Mouse (Mus musculus) embryonic facial prominence, embryonic 10.5 days (tissue): ENCODE results near the gene Dgcr8. TPM values are rescaled to one million over a fixed set of nuclear protein-coding genes. Genes with fewer than 3 reads are reported as not detected.
"Not testable (repeated sequence)": the region's sequence is repeated elsewhere in the genome, so short reads cannot be mapped to it uniquely, and the experiment has no call there.

Experiments
- DNase-seq: peaks from one replicate; pipeline ENCODE4 v3.0.0-alpha.2; 2017; ENCODE audit warnings: low spot score
- H3K27ac ChIP-seq: fragments of 300-500 bp; sonication (generic); replicated peaks from 2 replicates; pipeline ENCODE4 v1.5.1; 2016; ENCODE audit warnings: mild to moderate bottlenecking
- H3K27me3 ChIP-seq: fragments of 300-500 bp; sonication (generic); replicated peaks from 2 replicates; pipeline ENCODE4 v1.6.1; 2016; ENCODE audit warnings: low read depth, mild to moderate bottlenecking; ENCODE audit not compliant: poor library complexity, severe bottlenecking
- H3K36me3 ChIP-seq: fragments of 300-500 bp; sonication (generic); replicated peaks from 2 replicates; pipeline ENCODE4 v1.6.1; 2016; ENCODE audit warnings: mild to moderate bottlenecking, moderate library complexity
- H3K4me1 ChIP-seq: fragments of 300-500 bp; sonication (generic); 2 replicates; pipeline ENCODE4 v1.6.1; 2016
- H3K4me3 ChIP-seq: fragments of 300-500 bp; sonication (generic); 2 replicates; pipeline ENCODE4 v1.5.1; 2016; ENCODE audit warnings: mild to moderate bottlenecking, moderate library complexity
- H3K9me3 ChIP-seq: fragments of 300-500 bp; sonication (generic); 2 replicates; pipeline ENCODE4 v1.6.1; 2016; ENCODE audit warnings: mild to moderate bottlenecking
- WGBS: fragments of 180-500 bp; shearing (Covaris S2); methylation state at CpG from one replicate; pipeline ENCODE4 v1.1.7; 2016; 5-methylcytosine and 5-hydroxymethylcytosine counted together
- polyA plus RNA-seq: library from polyadenylated mRNA; unstranded; fragments of >200 nt; fragmentation: Nextera tagmentation; extraction: Ambion mirVana; gene quantifications from 2 replicates; pipeline ENCODE4 v1.2.1, GENCODE M21; 2016

Gene Dgcr8
- 47.3 and 50.9 TPM in 2 replicates for polyA plus RNA-seq

- peak within 1 kb of the TSS; percentile 98 for H3K27ac ChIP-seq
These were observed at the start of gene Dgcr8 for GRCm38 (mm10) chr16:18289067-18289588. Gene Dgcr8, minus strand, starts transcription at chr16:18289246.

GRCm38 (mm10) chr16:18337261-18337660, 48.2 kb upstream of the Dgcr8 start:
- no peak for DNase-seq
- Histone ChIP-seq H3K9me3 (no peaks in the 10 kb centered on the region), H3K27me3 (no peaks in the 10 kb centered on the region), H3K4me3 (no peak overlapping the region), H3K27ac (no peak overlapping the region), H3K36me3 (0 out of 2 replicates have a peak, but pooled peaks cover 6% of the 10 kb centered on the region), H3K4me1 (no peaks in the 10 kb centered on the region)
- WGBS: 89% methylated on average over 4 of the region's 4 CpGs

More at GRCm38 (mm10) chr16:18289067-18289588, at the start of gene Dgcr8:
- H3K27me3 ChIP-seq: no peaks in the 10 kb centered on the region
- DNase-seq: peak; percentile 99
- H3K9me3 ChIP-seq: no peaks in the 10 kb centered on the region
- peak within 1 kb of the TSS; percentile 95 for H3K4me3 ChIP-seq
- H3K36me3 ChIP-seq: peaks cover 39% of the 10 kb centered on the region
- WGBS: under 1% methylated on average over 71 of the region's 71 CpGs
- peaks cover 32% of the 10 kb centered on the region for H3K4me1 ChIP-seq

GRCm38 (mm10) chr16:18335981-18336380, 46.9 kb upstream of the Dgcr8 start:
- Histone ChIP-seq H3K36me3 (0 out of 2 replicates have a peak, but pooled peaks cover 6% of the 10 kb centered on the region), H3K9me3 (no peaks in the 10 kb centered on the region), H3K4me3 (no peak overlapping the region), H3K4me1 (no peaks in the 10 kb centered on the region), H3K27me3 (no peaks in the 10 kb centered on the region), H3K27ac (no peak overlapping the region)
- 94% methylated on average over 3 of the region's 3 CpGs for WGBS
- DNase-seq: no peak

GRCm38 (mm10) chr16:18333976-18334375, 44.9 kb upstream of the Dgcr8 start:
- Histone ChIP-seq H3K4me3 (no peak overlapping the region), H3K27me3 (no peaks in the 10 kb centered on the region), H3K36me3 (0 out of 2 replicates have a peak, but pooled peaks cover 6% of the 10 kb centered on the region), H3K27ac (no peak overlapping the region), H3K9me3 (no peaks in the 10 kb centered on the region), H3K4me1 (no peaks in the 10 kb centered on the region)
- WGBS: 90% methylated on average over 3 of the region's 3 CpGs
- no peak for DNase-seq

DNA sequence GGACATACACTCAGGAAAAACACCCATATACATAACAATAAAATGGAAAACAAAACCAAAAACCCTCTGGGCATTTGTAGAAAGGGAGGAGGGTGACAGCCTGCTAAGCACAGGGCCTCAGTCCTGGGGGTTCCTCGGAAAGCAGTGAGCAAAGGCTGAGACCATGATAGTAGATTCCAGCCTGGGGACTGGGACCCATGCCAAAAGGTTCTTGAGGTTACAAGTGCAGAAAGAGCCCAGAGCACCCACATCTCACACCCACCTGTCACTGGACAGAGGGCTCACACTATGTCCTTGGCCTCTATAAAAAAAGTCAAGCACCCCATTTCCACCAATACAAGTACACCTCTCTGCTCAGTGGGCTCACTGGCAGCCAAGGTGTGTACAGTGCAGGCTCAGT, 39.5 kb upstream of the Dgcr8 start:
- H3K27me3 ChIP-seq: no peaks in the 10 kb centered on the region
- H3K27ac ChIP-seq: no peak overlapping the region
- no peak for DNase-seq
- WGBS: 97% methylated on average over 1 of the region's 1 CpGs
- H3K9me3 ChIP-seq: no peaks in the 10 kb centered on the region
- H3K4me3 ChIP-seq: no peak overlapping the region
- 0 out of 2 replicates have a peak, but pooled peaks cover 5% of the 10 kb centered on the region for H3K36me3 ChIP-seq
- H3K4me1 ChIP-seq: no peaks in the 10 kb centered on the region

DNA sequence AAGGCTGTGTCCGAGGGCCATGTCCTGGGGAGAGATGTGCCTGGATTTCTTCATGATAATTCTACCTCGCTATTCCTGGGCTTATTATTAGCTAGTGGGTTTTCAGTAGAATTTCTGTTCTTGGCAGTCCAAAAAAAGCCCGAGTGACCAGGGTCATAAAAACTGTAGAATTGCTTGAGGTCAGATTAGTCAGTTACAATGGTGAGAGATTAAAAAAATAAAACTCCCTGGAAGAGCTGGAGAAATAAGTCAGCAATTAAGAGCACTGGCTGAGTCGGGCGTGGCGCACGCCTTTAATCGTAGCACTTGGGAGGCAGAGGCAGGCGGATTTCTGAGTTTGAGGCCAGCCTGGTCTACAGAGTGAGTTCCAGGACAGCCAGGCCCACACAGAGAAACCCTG, 38.9 kb upstream of the Dgcr8 start:
- no peaks in the 10 kb centered on the region for H3K27me3 ChIP-seq
- no peaks in the 10 kb centered on the region for H3K4me1 ChIP-seq
- 92% methylated on average over 9 of the region's 9 CpGs for WGBS
- no peak overlapping the region for H3K27ac ChIP-seq
- no peaks in the 10 kb centered on the region for H3K9me3 ChIP-seq
- no peak overlapping the region for H3K4me3 ChIP-seq
- 0 out of 2 replicates have a peak, but pooled peaks cover 5% of the 10 kb centered on the region for H3K36me3 ChIP-seq
- no peak for DNase-seq

GRCm38 (mm10) chr16:18325741-18326140, 36.7 kb upstream of the Dgcr8 start:
- Histone ChIP-seq H3K36me3 (peaks cover 11% of the 10 kb centered on the region; the same call in 1 of the 2 replicates), H3K27me3 (no peaks in the 10 kb centered on the region), H3K27ac (no peak overlapping the region), H3K4me3 (no peak overlapping the region), H3K4me1 (no peaks in the 10 kb centered on the region), H3K9me3 (no peaks in the 10 kb centered on the region)
- no peak for DNase-seq
- WGBS: 79% methylated on average over 4 of the region's 4 CpGs

DNA sequence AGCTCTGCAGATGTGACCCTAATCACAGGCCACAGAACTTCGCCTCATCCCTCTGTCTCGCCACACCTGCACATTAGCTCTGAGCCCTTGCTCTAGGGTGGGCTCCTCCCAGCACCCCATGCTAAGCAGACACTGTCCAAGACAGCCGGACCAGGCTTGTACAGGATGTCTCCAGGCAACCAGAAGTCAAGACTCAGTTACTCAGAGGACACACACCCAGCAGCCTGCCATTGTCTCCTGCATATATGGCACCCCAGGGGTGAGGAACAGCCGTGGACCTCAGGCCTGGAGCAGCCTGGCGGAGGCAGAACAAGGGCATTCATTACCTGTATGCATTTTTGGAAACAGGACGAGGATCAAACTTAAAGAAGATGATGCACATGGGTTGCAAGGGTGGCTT, 35.0 kb upstream of the Dgcr8 start:
- H3K36me3 ChIP-seq: peaks cover 11% of the 10 kb centered on the region; the same call in 1 of the 2 replicates
- no peak for DNase-seq
- H3K27ac ChIP-seq: no peak overlapping the region
- H3K4me1 ChIP-seq: no peaks in the 10 kb centered on the region
- no peaks in the 10 kb centered on the region for H3K27me3 ChIP-seq
- H3K9me3 ChIP-seq: no peaks in the 10 kb centered on the region
- WGBS: 83% methylated on average over 6 of the region's 6 CpGs
- H3K4me3 ChIP-seq: no peak overlapping the region

- peaks cover 11% of the 10 kb centered on the region; the same call in 1 of the 2 replicates for H3K36me3 ChIP-seq
- no peaks in the 10 kb centered on the region for H3K4me1 ChIP-seq
- H3K9me3 ChIP-seq: no peaks in the 10 kb centered on the region
- no peaks in the 10 kb centered on the region for H3K27me3 ChIP-seq
- WGBS: 87% methylated on average over 2 of the region's 2 CpGs
- no peak for DNase-seq
- no peak overlapping the region for H3K4me3 ChIP-seq
- no peak overlapping the region for H3K27ac ChIP-seq
These were observed 34.4 kb upstream of the Dgcr8 start for GRCm38 (mm10) chr16:18323460-18323859.

- 88% methylated on average over 2 of the region's 2 CpGs for WGBS
- DNase-seq: no peak
- H3K4me3 ChIP-seq: no peak overlapping the region
These were observed 32.4 kb upstream of the Dgcr8 start for GRCm38 (mm10) chr16:18321443-18321842.

DNA sequence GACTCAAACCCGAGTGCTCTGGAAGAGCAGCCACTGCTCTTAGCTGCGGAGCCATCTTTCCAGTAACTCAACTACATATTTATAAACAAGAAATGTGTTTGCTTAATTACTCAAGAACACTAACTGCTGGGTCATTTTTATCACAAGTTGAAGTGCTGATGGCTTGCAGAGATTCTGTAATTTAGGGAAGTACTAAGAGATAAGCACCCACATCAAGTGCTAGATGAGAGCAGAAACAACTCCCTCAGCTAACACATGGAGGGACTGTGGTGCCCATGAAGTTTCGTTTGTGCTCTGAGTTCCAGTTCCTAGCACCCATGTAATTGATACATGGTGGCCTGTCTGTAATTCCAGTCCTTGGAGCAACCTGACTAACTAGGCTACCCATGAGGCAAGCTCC, 29.9 kb upstream of the Dgcr8 start:
- 85% methylated on average over 3 of the region's 3 CpGs for WGBS
- DNase-seq: no peak
- H3K27ac ChIP-seq: no peak overlapping the region
- H3K27me3 ChIP-seq: no peaks in the 10 kb centered on the region
- H3K4me3 ChIP-seq: no peak overlapping the region
- H3K9me3 ChIP-seq: no peaks in the 10 kb centered on the region
- H3K4me1 ChIP-seq: no peaks in the 10 kb centered on the region
- H3K36me3 ChIP-seq: peaks cover 8% of the 10 kb centered on the region; the same call in 1 of the 2 replicates

More at GRCm38 (mm10) chr16:18321443-18321842, 32.4 kb upstream of the Dgcr8 start:
- Histone ChIP-seq H3K27me3 (no peaks in the 10 kb centered on the region), H3K27ac (no peak overlapping the region), H3K36me3 (peaks cover 11% of the 10 kb centered on the region; the same call in 1 of the 2 replicates), H3K4me1 (no peaks in the 10 kb centered on the region), H3K9me3 (no peaks in the 10 kb centered on the region)

GRCm38 (mm10) chr16:18308159-18308558, 19.1 kb upstream of the Dgcr8 start:
- H3K27ac ChIP-seq: no peak overlapping the region
- WGBS: 89% methylated on average over 1 of the region's 1 CpGs
- H3K27me3 ChIP-seq: no peaks in the 10 kb centered on the region
- H3K4me3 ChIP-seq: no peak overlapping the region
- no peak for DNase-seq
- H3K36me3 ChIP-seq: peaks cover 19% of the 10 kb centered on the region
- no peaks in the 10 kb centered on the region for H3K9me3 ChIP-seq
- no peaks in the 10 kb centered on the region for H3K4me1 ChIP-seq

DNA sequence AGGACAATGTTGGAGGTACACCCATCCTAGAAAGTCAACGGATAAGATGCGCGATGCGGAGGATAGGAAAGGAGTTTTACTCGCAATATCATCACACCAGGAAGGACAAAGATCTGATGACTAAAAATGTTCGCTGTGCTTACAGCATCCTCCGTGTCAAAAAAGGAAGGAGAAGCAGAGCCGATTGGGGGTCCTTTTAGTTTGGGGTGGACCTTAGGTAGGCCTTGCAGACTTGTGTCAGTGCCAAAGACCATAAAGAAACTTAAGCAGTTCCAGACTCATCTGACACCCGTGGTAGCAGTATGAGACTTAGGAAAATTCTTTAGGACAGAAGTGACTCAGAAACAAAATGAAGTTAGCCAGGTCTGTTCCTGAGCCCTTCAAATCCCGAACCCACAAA, 568 bp upstream of the Dgcr8 start:
- not testable (repeated sequence) for H3K9me3 ChIP-seq, DNase-seq, H3K27me3 ChIP-seq
- Histone ChIP-seq H3K36me3 (peaks cover 34% of the 10 kb centered on the region), H3K27ac (peak overlapping the region; percentile 98), H3K4me1 (peaks cover 32% of the 10 kb centered on the region), H3K4me3 (peak overlapping the region; percentile 95)
- 5% methylated on average over 10 of the region's 10 CpGs for WGBS
